Mouse (Mus musculus): Measurements from ENCODE around the gene Hmga1b.

- TF ChIP-seq CTCF (IDR thresholded peaks at IDR 0.05; ENCODE audit: low read depth) (no peak), EP300 (IDR thresholded peaks at IDR 0.05; ENCODE audit: low read depth) (no peak)
These were observed 39.7 kb upstream of the Hmga1b start for GRCm38 (mm10) chr11:120722761-120723382.

Data from heart, postnatal 0 days (tissue).